Mouse (Mus musculus): ENCODE measurements around the gene Foxp2.

- TF ChIP-seq CTCF (IDR thresholded peaks at IDR 0.05; ENCODE audit: low read depth, low read length) (no peak), POLR2A (IDR thresholded peaks at IDR 0.05; ENCODE audit: borderline replicate concordance, low read depth, low read length) (no peak)
Observed at GRCm38 (mm10) chr6:14901971-14902670, 972 bp downstream of the Foxp2 start.
